Mouse (Mus musculus): ENCODE measurements around the gene Zfp334. TPM values are rescaled to one million over a fixed set of nuclear protein-coding genes. Genes with fewer than 3 reads are reported as not detected.

The Zfp334 gene
- polyA plus RNA-seq, 2 experiments = 0.73 to 0.89 TPM

DNA sequence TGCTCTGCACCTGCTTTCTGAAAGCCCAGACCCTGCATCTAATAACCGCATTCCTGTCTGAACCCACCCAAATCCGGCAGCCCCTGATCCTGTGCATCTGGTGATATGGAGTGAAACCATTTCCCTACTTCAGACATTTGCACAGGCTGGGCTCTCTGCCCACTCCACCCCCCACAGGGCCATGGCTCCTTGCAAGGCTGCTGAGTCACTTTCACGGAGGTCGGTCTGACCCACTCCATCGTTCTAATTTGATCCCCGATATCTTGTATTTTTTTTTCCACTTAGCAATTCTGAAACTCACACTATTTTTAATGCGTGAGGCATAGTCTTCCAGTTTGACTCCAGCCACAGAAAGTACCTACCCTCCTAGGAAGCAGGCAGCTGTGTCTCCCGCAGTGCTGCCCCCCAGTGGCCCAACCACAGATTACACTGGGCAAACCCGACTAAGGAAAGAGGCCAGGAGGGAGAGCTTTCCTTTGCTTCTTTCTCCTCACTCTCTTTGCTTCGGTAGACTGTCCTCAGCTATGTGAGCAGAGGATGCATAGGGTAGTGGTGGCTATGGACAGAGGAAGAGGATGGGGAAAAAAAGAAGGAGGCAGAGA, 19.7 kb upstream of the Zfp334 start:
- Histone ChIP-seq H3K4me2 (ENCODE audit: low read depth) (no peak overlapping the region), H3K27me3 (ENCODE audit: control insufficient read depth, insufficient read depth, low read length) (no peaks in the 10 kb centered on the region), H3K9ac (replicated peaks) (no peak overlapping the region), H3K36me3 (replicated peaks; ENCODE audit: control insufficient read depth, insufficient read depth, low read depth) (no peaks in the 10 kb centered on the region), H3K4me1 (replicated peaks; ENCODE audit: control insufficient read depth in 2 of 2, insufficient read depth in 2 of 2, low read length in 1 of 2) (peaks cover 0 to 14% of the 10 kb centered on the region in 2 experiments; a peak in 2 of 4 replicates), H3K9me3 (ENCODE audit: control insufficient read depth, low read length) (no peaks in the 10 kb centered on the region), H3K27ac (no peak overlapping the region), H3K4me3 (ENCODE audit: insufficient read depth in 1 of 2, low read depth in 2 of 2, low read length in 2 of 2) (no peak overlapping the region)
- no peak for DNase-seq (ENCODE audit: low read depth in 3 of 3, low spot score in 3 of 3)
- WGBS (ENCODE audit: insufficient replicate concordance) = 42% methylated on average over 10 of the region's 10 CpGs
- TF ChIP-seq CTCF (IDR thresholded peaks at IDR 0.05; ENCODE audit: low read depth) (peak; percentile 83), EP300 (IDR thresholded peaks at IDR 0.05; ENCODE audit: low read depth) (no peak)
- ATAC-seq (ENCODE audit: insufficient read depth) = no peak

DNA sequence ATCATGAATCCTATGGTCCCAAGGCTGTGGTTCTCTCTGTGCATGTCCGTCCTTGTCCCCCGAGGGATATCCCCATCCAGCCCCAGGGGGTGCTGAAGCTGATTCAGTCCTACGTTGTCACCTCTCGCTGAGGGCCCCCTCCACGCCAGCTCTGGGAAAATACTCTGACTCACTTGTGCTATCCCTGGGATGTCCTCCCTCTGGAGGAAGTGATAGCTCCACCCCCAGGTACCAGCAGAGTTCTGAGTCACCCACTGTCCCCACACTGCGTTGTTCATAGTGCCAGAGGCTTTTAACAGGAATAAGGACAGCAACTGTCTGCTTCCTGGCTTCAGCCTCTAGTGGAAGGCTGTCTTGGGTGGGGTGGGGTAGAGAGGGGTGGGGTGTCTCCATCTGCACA, 17.3 kb upstream of the Zfp334 start:
- no peaks in the 10 kb centered on the region for H3K9me3 ChIP-seq (ENCODE audit: control insufficient read depth, low read length)
- no peak overlapping the region for H3K27ac ChIP-seq
- H3K9ac ChIP-seq (replicated peaks) = no peak overlapping the region
- WGBS (ENCODE audit: insufficient replicate concordance) = 7% methylated on average over 6 of the region's 6 CpGs
- no peak overlapping the region for H3K4me2 ChIP-seq (ENCODE audit: low read depth)
- no peak for TF ChIP-seq CTCF (IDR thresholded peaks at IDR 0.05; ENCODE audit: low read depth)
- TF ChIP-seq EP300 (IDR thresholded peaks at IDR 0.05; ENCODE audit: low read depth) = no peak
- ATAC-seq (ENCODE audit: insufficient read depth) (peak; percentile 29; the same call in 1 of the 2 replicates), DNase-seq (ENCODE audit: low read depth in 3 of 3, low spot score in 3 of 3) (peak in 1 of 3 experiments; percentile 33)
- no peak overlapping the region for H3K4me3 ChIP-seq (ENCODE audit: insufficient read depth in 1 of 2, low read depth in 2 of 2, low read length in 2 of 2)
- H3K36me3 ChIP-seq (replicated peaks; ENCODE audit: control insufficient read depth, insufficient read depth, low read depth) = no peaks in the 10 kb centered on the region
- H3K27me3 ChIP-seq (ENCODE audit: control insufficient read depth, insufficient read depth, low read length) = no peaks in the 10 kb centered on the region
- peaks cover 0 to 17% of the 10 kb centered on the region in 2 experiments; a peak in 2 of 4 replicates for H3K4me1 ChIP-seq (replicated peaks; ENCODE audit: control insufficient read depth in 2 of 2, insufficient read depth in 2 of 2, low read length in 1 of 2)

DNA sequence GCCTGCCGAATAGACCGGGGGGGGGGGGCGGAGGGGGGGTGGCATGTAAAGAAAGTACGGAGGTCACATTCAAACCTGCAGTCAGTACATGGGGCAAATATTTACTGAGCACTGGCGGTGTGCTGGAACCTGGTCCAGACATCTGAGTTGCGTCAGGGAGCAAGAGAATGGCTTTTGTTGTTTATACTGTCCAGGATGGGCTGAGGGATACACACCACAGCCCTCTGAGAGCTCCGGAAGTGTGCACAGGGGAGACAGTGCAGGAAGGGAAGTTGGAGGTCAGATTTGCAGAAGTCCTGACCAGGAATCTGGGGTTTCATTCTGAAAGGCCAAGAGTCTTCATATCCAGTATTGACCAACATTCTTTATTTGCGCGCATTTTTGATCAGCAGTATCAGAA, 16.9 kb upstream of the Zfp334 start:
- Histone ChIP-seq H3K27ac (no peak overlapping the region), H3K9me3 (ENCODE audit: control insufficient read depth, low read length) (no peaks in the 10 kb centered on the region), H3K4me1 (replicated peaks; ENCODE audit: control insufficient read depth in 2 of 2, insufficient read depth in 2 of 2, low read length in 1 of 2) (peaks cover 0 to 17% of the 10 kb centered on the region in 2 experiments; a peak in 2 of 4 replicates), H3K27me3 (ENCODE audit: control insufficient read depth, insufficient read depth, low read length) (no peaks in the 10 kb centered on the region), H3K4me2 (ENCODE audit: low read depth) (no peak overlapping the region), H3K9ac (replicated peaks) (no peak overlapping the region), H3K36me3 (replicated peaks; ENCODE audit: control insufficient read depth, insufficient read depth, low read depth) (no peaks in the 10 kb centered on the region), H3K4me3 (ENCODE audit: insufficient read depth in 1 of 2, low read depth in 2 of 2, low read length in 2 of 2) (no peak overlapping the region)
- WGBS (ENCODE audit: insufficient replicate concordance) = 27% methylated on average over 9 of the region's 9 CpGs
- ATAC-seq (ENCODE audit: insufficient read depth) (peak; percentile 75), DNase-seq (ENCODE audit: low read depth in 3 of 3, low spot score in 3 of 3) (peak in 2 of 3 experiments; percentile 22 to 32)
- TF ChIP-seq CTCF (IDR thresholded peaks at IDR 0.05; ENCODE audit: low read depth) (no peak), EP300 (IDR thresholded peaks at IDR 0.05; ENCODE audit: low read depth) (no peak)

DNA sequence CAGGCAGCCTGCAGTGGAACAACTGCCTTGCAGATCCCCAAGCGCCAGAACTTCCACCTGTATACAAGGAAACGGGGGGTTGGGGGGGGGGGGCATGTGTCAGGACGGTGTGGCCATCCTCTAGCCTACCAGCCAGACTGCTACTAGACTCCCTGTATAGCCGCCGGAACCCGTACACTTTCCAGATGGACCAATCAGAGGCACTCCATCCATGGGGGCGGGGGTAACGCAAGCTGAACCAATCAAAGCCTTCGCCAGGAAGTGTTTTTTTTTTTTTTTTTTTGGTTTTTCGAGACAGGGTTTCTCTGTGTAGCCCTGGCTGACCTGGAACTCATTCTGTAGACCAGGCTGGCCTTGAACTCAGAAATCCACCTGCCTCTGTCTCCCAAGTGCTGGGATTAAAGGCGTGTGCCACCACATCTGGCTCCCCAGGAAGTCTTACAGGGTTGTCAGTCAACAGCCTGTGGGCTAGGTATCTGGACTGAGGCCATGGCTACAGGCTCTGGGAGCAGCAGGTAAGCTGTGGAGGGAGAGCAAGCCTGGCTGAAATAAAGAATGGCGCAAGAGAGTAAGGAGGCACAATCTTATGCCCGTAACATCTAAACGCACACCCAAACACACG, 10.2 kb upstream of the Zfp334 start:
- TF ChIP-seq EP300 (IDR thresholded peaks at IDR 0.05; ENCODE audit: low read depth) = no peak
- TF ChIP-seq CTCF (IDR thresholded peaks at IDR 0.05; ENCODE audit: low read depth) = no peak
- H3K36me3 ChIP-seq (replicated peaks; ENCODE audit: control insufficient read depth, insufficient read depth, low read depth) = no peaks in the 10 kb centered on the region
- H3K4me2 ChIP-seq (ENCODE audit: low read depth) = no peak overlapping the region
- ATAC-seq (ENCODE audit: insufficient read depth) (no peak), DNase-seq (ENCODE audit: low read depth in 3 of 3, low spot score in 3 of 3) (no peak)
- no peaks in the 10 kb centered on the region for H3K27me3 ChIP-seq (ENCODE audit: control insufficient read depth, insufficient read depth, low read length)
- no peaks in the 10 kb centered on the region for H3K9me3 ChIP-seq (ENCODE audit: control insufficient read depth, low read length)
- H3K4me1 ChIP-seq (replicated peaks; ENCODE audit: control insufficient read depth in 2 of 2, insufficient read depth in 2 of 2, low read length in 1 of 2) = peaks cover 0 to 8% of the 10 kb centered on the region in 2 experiments; a peak in 2 of 4 replicates
- 65% methylated on average over 15 of the region's 15 CpGs for WGBS (ENCODE audit: insufficient replicate concordance)
- H3K9ac ChIP-seq (replicated peaks) = no peak overlapping the region
- no peak overlapping the region for H3K4me3 ChIP-seq (ENCODE audit: insufficient read depth in 1 of 2, low read depth in 2 of 2, low read length in 2 of 2)
- H3K27ac ChIP-seq = no peak overlapping the region

DNA sequence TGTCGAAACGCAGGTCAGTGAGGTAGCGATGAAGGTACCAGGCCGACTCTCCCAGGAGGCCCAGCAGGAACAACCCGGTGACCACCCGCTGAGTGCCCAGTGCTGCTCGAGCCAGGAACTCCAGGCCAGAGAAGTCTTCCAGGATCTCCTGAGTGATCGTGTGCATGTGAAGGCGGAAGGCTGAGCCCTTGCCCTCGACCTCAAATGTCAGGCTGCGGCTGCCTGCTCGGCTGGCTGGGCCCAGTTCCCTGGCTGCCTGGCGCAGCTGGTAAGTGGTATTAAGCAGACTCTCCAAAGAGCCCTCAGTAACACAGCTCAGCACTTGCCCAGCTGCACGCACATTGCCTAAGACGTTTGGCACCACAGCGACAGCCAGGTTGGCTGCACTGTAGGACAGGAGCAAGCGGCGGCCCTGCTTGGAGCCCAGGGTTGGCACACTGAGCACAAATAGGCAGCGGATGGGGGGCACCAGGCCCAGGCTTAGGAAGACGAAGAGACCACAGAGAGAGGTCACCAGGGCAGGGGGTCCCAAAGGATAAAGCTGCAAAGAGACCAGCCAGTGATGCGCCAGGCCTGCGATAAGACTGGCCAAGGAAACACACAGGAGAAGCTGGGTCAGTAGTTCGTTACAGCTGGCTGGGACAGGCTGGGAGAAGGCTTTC, 9.6 kb upstream of the Zfp334 start:
- peaks cover 0 to 5% of the 10 kb centered on the region in 2 experiments; a peak in 1 of 4 replicates for H3K4me1 ChIP-seq (replicated peaks; ENCODE audit: control insufficient read depth in 2 of 2, insufficient read depth in 2 of 2, low read length in 1 of 2)
- no peaks in the 10 kb centered on the region for H3K36me3 ChIP-seq (replicated peaks; ENCODE audit: control insufficient read depth, insufficient read depth, low read depth)
- H3K9me3 ChIP-seq (ENCODE audit: control insufficient read depth, low read length) = no peaks in the 10 kb centered on the region
- no peak overlapping the region for H3K27ac ChIP-seq
- ATAC-seq (ENCODE audit: insufficient read depth) (no peak), DNase-seq (ENCODE audit: low read depth in 3 of 3, low spot score in 3 of 3) (no peak)
- TF ChIP-seq CTCF (IDR thresholded peaks at IDR 0.05; ENCODE audit: low read depth) (no peak), EP300 (IDR thresholded peaks at IDR 0.05; ENCODE audit: low read depth) (no peak)
- no peak overlapping the region for H3K4me2 ChIP-seq (ENCODE audit: low read depth)
- 71% methylated on average over 23 of the region's 23 CpGs for WGBS (ENCODE audit: insufficient replicate concordance)
- H3K27me3 ChIP-seq (ENCODE audit: control insufficient read depth, insufficient read depth, low read length) = no peaks in the 10 kb centered on the region
- H3K4me3 ChIP-seq (ENCODE audit: insufficient read depth in 1 of 2, low read depth in 2 of 2, low read length in 2 of 2) = no peak overlapping the region
- H3K9ac ChIP-seq (replicated peaks) = no peak overlapping the region

Measured in liver, embryonic 14.5 days (tissue).